Mouse (Mus musculus) urinary bladder, postnatal 25 days (tissue): ENCODE data around the gene Olfr1414.
"Not testable (repeated sequence)": the region's sequence is repeated elsewhere in the genome, so short reads cannot be mapped to it uniquely, and the experiment has no call there.

Source experiments
- DNase-seq: peaks from one replicate; pipeline ENCODE4 v3.0.0; 2022; ENCODE audit warnings: low spot score

Gene Olfr1414

GRCm38 (mm10) chr1:92518561-92518960 lies at the start of gene Olfr1414:
Gene Olfr1414, minus strand, starts transcription at chr1:92518661.
- DNase-seq, result no peak

- no peak for DNase-seq
Observed at GRCm38 (mm10) chr1:92545929-92546328, 27.5 kb upstream of the Olfr1414 start.

GRCm38 (mm10) chr1:92539071-92539470 lies 20.6 kb upstream of the Olfr1414 start:
- no peak for DNase-seq

- DNase-seq, result no peak
Observed at GRCm38 (mm10) chr1:92536972-92537371, 18.5 kb upstream of the Olfr1414 start.

GRCm38 (mm10) chr1:92523764-92524163 lies 5.3 kb upstream of the Olfr1414 start:
- DNase-seq, result no peak

- DNase-seq, result peak; percentile 19
Observed at GRCm38 (mm10) chr1:92521376-92521775, 2.9 kb upstream of the Olfr1414 start.

- no peak for DNase-seq
Observed at GRCm38 (mm10) chr1:92519046-92519445, 585 bp upstream of the Olfr1414 start.

GRCm38 (mm10) chr1:92515390-92515789 lies 3.1 kb downstream of the Olfr1414 start:
- no peak for DNase-seq

- not testable (repeated sequence) for DNase-seq
Observed at GRCm38 (mm10) chr1:92511646-92512045, 6.8 kb downstream of the Olfr1414 start.

- DNase-seq, result no peak
Observed at GRCm38 (mm10) chr1:92496001-92496400, 22.5 kb downstream of the Olfr1414 start, which contains the start of gene Olfr1415. Gene Olfr1415, minus strand, starts transcription at chr1:92496101.

- DNase-seq, result no peak
Observed at GRCm38 (mm10) chr1:92485013-92485412, 33.4 kb downstream of the Olfr1414 start, which contains the start of gene Olfr1416. Gene Olfr1416, minus strand, starts transcription at chr1:92485113.

- no peak for DNase-seq
Observed at GRCm38 (mm10) chr1:92474066-92474578, 44.3 kb downstream of the Olfr1414 start.

GRCm38 (mm10) chr1:92473165-92474041 lies 45.1 kb downstream of the Olfr1414 start, which contains the start of gene Ndufa10:
Gene Ndufa10, minus strand, starts transcription at chr1:92473860.
- DNase-seq, result peak; percentile 97

GRCm38 (mm10) chr1:92468891-92469290 lies 49.6 kb downstream of the Olfr1414 start:
- no peak for DNase-seq

GRCm38 (mm10) chr1:92458416-92458815 lies 60.0 kb downstream of the Olfr1414 start:
- DNase-seq, result no peak

GRCm38 (mm10) chr1:92457758-92458157 lies 60.7 kb downstream of the Olfr1414 start:
- DNase-seq, result no peak
